Mouse (Mus musculus): ENCODE measurements at regions not wholly inside any gene's neighbourhood (a gene's known extent, or its start where the extent isn't known, plus 50 kb on each side); places are given as distances from the start of the nearest gene placed in this dataset.

- peak; percentile 53 for DNase-seq (ENCODE audit: low read depth)
These were observed 74.6 kb upstream of the Fermt1 start for GRCm38 (mm10) chr2:133020173-133020837.

- no peak for DNase-seq (ENCODE audit: low read depth)
These were observed 75.5 kb upstream of the Fermt1 start for GRCm38 (mm10) chr2:133021244-133021643.

- DNase-seq (ENCODE audit: low read depth) = no peak
These were observed 81.3 kb upstream of the Fermt1 start for GRCm38 (mm10) chr2:133027038-133027437.

DNA sequence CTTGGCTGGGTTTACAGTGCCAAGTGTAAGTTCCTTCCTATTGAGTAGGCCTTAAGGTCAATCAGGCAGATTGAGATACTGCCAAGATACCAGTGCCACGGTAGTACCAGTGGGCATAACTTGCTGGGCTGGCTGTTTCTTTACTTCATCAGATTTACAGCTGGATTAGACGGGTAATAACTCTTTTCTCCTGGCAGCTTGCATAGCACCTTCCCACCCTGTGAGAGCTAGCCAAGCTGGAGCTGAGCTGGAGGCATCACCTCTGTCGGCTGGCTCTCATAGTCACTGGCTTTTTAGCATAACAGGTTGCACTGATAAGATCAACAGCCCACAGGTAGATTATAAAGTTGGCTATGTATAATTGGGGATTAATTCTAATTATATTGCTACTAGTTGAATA, 89.7 kb upstream of the Fermt1 start:
- no peak for DNase-seq (ENCODE audit: low read depth)

DNA sequence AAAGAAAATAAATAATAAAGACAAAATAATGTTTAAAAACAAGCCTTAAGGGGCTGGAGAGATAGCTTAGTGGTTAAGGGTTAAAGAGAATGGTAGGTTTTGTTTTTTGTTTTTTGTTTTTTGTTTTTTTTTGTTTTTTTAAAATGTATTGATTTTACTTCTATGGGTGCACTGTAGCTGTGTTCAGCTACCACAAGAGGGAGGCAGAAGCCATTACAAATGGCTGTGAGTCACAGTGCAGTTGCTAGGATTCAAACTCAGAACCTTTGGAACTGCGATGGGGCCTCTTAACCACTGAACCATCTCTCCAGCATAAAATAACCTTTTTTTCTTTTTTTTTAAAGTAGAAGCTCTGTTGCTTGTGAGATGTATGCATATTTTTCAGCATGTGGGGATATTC, 95.0 kb upstream of the Fermt1 start:
- DNase-seq (ENCODE audit: low read depth) = no peak

DNA sequence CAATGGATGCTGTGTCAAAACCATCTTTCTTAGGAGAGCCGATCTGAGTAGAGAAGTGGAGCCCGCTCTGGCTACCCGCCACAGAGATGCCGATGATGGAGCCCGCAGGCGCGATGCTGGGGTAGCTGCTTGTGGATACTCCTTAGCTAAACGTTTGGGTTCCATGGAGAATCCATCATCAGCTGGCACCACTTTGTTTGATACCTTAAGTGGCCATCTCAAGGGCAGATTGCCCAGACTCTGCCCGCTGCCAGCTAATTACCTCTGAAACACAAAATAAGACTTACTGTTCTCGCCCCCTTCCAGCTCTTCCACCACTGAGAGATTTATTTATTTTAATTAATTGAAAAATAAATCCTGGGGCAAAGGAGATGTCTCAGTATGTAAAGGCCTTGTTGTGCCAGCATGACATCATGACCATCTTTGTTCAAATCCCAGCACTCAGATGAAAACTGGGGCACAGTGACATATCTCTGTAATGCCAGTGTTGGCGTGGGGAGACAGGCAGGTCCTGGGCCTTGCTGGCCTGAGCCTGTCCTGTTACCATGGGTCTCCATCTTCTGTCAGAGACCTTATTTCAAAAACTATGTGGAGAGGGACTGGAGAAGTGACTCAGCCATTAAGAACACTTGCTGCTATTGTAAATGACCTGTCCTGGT, 132.1 kb upstream of the Fermt1 start:
- DNase-seq (ENCODE audit: low read depth) = no peak

DNA sequence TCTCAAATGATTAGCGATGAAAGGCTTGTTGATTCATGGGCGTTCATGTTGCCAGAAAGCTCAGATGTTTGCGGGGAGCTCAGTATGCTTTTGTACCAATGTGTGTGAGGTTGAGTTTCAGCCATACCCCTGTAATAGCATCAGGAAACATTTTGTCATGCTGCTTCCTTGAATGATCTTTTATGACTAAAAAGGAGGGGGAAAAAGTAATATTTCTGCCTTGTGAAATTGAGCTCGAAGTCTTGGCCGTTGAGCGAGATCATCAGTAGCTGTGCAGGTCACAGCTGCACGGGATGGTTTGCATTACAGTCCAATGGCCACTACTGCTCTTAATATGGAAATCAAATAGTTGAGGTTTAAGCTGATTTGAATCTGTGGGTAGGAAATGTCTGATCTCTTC, 145.3 kb upstream of the Fermt1 start:
- DNase-seq (ENCODE audit: low read depth) = no peak

GRCm38 (mm10) chr2:133113642-133114041, 167.9 kb upstream of the Fermt1 start:
- DNase-seq (ENCODE audit: low read depth) = peak; percentile 26

GRCm38 (mm10) chr2:133118651-133119050, 172.9 kb upstream of the Fermt1 start:
- DNase-seq (ENCODE audit: low read depth) = no peak

DNA sequence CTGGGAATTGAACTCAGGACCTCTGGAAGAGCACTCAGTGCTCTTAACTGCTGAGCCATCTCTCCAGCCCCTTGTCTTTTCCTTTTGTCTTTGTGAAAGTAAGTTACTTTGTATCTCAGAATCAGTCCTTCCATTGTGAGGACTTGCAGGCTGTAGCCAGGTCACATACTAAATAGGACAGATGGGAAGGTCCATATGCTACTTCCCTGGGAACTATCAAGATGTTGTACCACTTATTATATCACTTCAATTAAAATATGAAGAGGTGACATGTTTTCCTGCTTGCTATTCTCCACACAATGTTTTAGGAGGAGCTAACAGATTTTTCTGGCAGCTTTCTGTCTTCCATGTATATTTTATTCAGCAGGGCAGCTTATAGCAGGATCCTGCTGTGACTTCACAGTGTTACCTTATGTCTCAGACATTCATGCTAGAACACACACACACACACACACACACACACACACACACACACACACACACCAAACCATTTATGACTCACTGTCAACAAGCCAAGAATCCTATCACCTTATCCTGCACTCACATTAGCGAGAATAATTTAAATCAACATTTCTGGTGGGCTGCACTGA, 179.6 kb upstream of the Fermt1 start:
- DNase-seq (ENCODE audit: low read depth) = no peak

GRCm38 (mm10) chr2:133134878-133135277, 189.2 kb upstream of the Fermt1 start:
- DNase-seq (ENCODE audit: low read depth) = no peak

DNA sequence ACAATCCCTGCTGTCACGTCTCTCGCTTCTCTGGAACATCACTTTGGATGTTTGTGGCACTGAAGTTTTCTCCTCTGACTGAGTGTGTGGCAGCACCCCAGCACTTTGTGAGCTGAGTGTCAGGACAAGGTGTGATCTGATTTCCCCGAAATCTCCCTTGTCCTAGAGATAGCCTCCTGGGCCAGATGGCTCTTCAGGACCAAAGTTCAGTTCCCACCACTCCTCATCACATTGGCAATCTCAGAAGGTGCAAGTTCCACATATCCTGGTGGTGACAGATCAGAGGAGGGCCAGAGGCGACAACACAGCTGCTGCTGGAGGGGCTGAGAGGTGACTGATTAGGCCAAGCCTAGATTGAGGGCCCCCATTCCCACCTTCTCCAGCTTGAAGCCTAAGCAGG, 193.2 kb upstream of the Fermt1 start:
- DNase-seq (ENCODE audit: low read depth) = no peak

DNA sequence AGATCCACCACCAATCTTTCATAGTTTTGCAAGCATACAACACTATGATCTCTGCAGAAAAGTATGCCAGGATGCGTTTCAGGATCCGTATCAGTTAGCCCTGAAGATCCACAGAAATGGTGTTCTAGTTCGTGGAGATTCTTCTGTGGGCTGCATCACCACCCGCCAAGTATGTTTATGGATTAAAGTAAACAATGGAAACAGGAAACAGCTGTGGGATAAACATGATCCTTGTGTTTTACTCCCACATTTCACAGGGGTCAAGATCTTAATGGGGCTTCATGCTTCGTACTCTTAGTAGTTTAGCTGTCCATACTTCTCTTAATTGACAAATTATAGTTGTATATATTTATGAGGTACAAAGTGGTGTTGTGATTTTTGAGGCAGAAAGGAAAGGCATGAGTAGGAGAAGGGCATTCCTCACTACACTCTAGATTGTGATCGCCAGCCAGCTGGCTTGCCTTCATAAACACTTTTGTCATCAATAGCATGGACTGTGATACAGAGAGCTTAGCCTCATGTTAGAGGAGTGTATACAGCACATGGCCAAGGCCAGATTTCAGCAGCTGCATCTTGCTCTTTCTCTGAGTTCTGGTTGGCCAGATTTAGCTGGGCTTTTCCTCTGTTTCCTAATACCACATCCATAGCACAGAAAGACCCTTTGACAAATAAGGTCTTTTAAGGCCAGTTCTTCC, 195.8 kb upstream of the Fermt1 start:
- DNase-seq (ENCODE audit: low read depth) = no peak

GRCm38 (mm10) chr2:133152461-133152860, 206.8 kb upstream of the Fermt1 start:
- no peak for DNase-seq (ENCODE audit: low read depth)

GRCm38 (mm10) chr2:133156537-133156936, 210.8 kb upstream of the Fermt1 start:
- DNase-seq (ENCODE audit: low read depth) = peak; percentile 1

DNA sequence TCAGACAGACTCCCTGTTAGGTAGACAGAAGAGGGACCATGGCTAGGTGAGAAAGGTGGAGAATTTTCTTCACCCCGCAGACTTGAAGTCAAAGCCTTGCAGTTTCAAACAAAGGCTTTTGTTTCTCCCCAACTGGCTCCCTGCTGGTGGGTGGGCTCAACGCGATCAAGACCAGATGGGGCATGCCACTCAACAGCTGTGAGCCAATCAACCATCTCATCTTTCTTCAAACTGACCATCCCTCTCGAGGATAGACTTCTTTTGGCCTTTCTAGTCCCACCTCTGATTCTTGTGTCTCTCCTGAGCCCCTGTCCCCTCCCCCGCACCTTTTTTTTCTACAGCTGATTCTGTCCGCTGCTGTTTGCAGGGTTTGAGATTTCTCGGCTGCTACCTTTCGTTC, 212.5 kb upstream of the Fermt1 start:
- DNase-seq (ENCODE audit: low read depth) = no peak

GRCm38 (mm10) chr2:133159398-133159797, 213.7 kb upstream of the Fermt1 start:
- no peak for DNase-seq (ENCODE audit: low read depth)

- no peak for DNase-seq (ENCODE audit: low read depth)
These were observed 230.7 kb upstream of the Fermt1 start for GRCm38 (mm10) chr2:133176411-133176810.

- DNase-seq (ENCODE audit: low read depth) = no peak
These were observed 235.5 kb upstream of the Fermt1 start for GRCm38 (mm10) chr2:133181216-133181615.

DNA sequence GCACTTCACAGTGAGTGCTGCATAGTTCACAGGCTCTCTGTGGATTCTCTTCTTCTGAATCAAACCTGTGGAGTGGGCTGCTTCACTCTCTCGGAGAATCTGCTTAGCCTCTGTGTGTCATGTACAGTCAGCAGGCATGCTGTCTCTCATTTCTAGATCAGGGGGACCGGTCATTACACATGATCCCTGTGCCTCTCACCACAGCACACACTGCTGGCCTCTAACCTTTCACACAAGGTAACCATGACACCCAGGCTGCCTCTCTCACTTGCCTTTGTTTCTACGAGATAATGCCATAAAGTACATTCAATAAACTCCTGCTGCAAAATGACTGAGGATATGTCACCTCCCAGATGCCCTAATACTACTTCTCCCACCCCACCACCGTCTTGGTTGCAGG, 237.2 kb upstream of the Fermt1 start:
- DNase-seq (ENCODE audit: low read depth) = no peak

GRCm38 (mm10) chr2:133204295-133204866, 258.7 kb upstream of the Fermt1 start:
- no peak for DNase-seq (ENCODE audit: low read depth)

DNA sequence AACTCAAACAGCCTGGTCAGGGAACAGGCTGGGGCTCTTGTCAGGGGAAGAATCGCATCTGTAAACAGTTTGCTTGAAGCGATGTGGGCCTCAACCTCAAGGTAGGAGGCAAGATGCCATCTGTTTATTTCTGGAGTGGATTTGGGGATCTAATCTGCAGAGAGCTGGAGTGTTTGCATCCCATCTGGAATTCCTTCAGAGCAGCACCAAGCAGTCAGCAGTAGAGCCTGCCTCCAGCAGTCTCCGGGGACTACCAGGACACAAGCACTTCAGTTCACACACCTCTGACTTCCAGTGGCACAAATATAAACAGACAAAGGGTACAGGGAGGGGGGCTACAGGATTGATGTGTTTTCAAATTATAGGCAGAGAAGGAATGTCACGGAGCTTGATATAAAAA, 262.8 kb upstream of the Fermt1 start:
- DNase-seq (ENCODE audit: low read depth) = no peak

Measured in induced T-regulatory cell, adult 2 months (primary cell).